Mouse (Mus musculus): ENCODE results near the gene Rbm44.

DNA sequence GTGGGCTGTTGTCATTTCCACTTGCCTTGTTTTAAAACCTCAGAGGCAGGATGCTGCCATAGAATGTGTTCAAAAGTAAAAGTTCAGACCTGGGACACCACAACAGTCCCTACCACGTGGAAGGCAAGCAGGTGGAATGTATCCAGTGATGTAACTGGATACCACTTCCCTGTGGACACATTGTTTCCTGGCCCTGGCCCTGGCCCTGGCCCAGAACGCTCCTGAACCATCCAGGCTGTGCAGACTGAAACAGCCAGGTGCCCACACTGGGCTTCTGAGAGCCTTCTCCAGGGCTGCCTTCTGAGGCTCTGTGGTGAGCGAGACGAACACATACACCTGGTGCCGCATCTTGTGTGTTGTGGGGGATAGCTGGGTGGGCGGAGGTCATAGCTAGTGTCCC lies 60.8 kb downstream of the Rbm44 start:
- no peak for TF ChIP-seq CTCF (conservative IDR thresholded peaks at IDR 0.05; ENCODE audit: low read length)
- TF ChIP-seq POU5F1 (IDR thresholded peaks at IDR 0.05; ENCODE audit: borderline replicate concordance, low read length), result no peak
- TF ChIP-seq NANOG (IDR thresholded peaks at IDR 0.05; ENCODE audit: borderline replicate concordance, low read length), result no peak

Data from E14TG2a.4 (cell line).